Mouse (Mus musculus) thymus, postnatal 10 days (tissue): ENCODE data around the gene Rhog.
A peak's percentile ranks its signal among the peaks of the same experiment; 100 is the strongest.
"Not testable (repeated sequence)": the region's sequence is repeated elsewhere in the genome, so short reads cannot be mapped to it uniquely, and the experiment has no call there.

ENCODE experiments used
- DNase-seq, 2 experiments: peaks; one replicate each; pipeline ENCODE4 v3.0.0; 2021; ENCODE audit warnings: low spot score in 2 of 2

Gene Rhog

DNA sequence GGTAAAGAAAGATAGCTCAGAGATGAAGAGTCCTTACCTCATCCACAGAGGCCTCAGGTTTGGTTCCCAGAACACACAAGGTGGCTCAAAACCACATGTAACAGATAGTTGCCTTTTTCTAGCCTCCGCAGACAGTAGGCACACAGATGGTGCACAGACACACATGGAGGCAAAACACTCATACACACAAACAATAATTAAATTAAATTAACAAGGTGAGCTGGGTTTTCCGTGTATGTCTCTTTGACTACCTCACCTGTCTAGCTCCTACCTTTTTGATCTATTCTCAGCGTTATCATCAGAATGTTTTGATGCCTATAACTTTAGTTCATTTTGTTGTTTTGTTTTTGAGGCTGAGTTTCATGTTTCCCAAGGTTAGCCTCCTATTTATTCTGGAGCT lies at the start of gene Rhog:
Rhog (minus strand) TSS at position 101 of the 400 bp plus-strand sequence.
- DNase-seq = no peak

DNA sequence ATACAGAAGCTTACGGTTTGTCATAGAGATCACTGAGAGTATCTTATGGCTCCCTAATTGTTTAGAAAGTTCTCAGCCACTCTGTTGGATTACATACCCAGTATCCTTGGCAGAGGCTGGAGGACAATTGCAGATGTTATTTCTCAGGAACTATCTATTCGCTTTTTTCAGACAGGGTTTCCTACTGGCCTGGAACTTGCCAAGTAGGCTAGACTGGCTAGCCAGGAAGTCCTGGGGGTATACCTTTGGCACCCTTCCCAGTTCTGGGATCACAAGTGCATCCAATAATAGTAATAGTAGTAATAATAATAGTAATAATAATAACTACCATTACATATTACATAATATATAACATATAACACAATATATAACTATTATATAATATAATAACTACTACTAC lies 49.7 kb upstream of the Rhog start:
- DNase-seq = no peak

DNA sequence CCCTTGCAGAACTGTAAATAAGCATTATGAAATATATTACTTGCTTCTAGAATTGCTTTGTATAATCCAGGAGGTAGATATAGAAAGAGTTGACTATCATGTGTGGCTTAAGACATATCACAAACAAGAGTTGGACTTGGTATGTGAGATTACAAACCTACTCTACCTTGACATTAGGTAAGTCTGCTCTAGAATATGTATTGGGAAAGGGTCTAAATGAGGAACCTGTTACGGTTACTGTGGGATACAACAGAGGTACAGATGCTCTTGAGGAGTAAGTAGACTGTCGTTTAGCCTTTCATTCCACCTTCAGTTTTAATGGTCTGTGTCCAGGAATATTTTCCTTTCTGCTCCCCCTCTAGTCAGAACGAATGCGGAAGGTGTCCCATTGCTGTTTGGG lies 46.6 kb upstream of the Rhog start:
- no peak for DNase-seq

DNA sequence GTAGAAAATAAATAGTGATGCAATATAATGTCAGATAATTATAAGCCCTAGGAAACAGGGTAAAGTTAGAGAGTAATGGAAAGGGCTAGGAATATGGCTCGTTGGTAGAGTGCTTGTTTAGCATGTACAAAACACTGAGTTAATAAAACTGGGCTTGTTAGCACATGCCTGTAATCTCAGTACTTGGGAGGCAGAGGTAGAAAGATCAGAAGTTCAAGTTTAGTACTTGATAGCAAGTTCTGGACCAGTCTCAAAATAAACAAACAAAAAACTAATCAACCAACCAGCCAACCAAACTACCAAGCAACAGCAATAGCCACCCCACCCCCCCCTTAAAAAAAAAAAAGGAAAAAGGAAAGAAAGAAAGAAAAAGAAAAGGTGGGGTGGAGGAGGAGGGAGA lies 44.9 kb upstream of the Rhog start:
- no peak for DNase-seq

DNA sequence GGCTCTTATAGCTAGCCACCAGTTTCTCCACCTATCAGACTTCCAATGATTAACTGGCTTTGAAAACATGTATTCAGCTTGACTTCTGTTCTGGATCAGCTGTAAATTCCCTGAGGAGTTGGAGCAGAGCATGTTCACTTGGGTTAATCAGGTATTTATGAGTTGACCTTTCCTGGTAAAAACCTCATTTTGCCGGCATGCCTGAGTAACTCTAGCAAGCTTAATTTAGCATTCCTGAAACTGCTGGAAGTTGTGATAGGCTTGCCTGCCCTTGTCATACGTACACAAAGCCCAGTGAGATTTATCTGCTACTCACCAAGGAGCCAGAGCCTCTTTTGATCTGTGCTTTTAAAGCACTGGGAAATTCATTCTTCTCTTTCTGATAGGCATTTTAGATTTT lies 37.4 kb upstream of the Rhog start:
- DNase-seq = no peak

DNA sequence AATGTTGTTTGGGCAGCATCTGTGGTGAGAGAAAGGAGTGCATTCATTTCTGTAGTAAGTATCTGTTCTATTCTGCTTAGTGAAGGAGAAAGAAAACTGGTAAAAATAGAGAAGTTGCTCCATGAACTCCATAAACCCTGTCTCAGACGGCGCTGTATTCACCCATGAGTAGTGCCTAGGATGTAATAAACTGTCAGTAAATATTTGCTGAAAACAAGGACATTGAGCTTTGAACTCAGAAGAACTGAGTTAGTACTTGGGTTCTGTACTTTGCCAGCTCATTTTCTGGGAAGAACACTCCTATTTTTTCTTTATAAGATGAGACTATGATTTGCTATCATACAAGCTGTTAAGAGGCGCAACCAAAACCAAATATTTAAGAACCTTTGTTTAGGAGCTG lies 36.4 kb upstream of the Rhog start:
- no peak for DNase-seq

DNA sequence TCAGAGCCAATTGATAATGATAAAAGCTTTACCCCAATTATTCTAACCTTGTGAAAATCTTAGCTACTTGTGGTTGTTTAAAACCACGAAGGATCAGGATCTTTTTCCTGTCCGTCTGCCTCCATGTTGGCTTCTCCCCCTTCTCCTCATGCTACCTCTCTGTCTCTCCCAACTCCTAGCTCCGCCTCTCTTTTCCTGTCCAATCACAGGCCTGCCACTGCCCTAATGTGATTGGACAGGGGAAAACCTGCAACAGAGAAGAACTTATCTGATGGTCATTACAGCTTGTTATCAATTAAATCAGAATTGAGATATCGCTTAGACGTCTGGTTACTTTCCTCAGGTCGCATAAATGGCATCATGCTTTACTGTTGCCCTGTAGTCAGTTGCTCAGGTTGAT lies 33.6 kb upstream of the Rhog start:
- no peak for DNase-seq

DNA sequence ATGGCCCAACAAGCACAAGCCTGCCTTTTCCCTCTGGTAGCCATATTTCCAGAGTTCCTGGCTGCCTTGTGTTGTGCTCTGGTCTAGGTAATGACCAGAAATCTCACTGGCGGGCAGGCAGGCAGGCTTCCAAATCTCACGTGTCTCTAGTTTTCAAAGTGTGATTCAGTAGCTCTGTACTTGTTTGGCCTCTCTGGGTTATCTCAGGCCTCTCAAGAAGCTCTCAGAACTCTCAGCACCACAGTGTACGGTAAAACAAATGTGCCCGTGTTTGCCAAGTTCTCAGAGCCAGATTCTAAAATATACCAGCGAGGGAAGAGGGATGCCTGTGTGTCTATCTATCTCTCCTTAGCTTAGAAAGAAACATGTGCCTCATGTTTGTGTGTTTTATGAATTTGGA lies 26.4 kb upstream of the Rhog start:
- no peak for DNase-seq

DNA sequence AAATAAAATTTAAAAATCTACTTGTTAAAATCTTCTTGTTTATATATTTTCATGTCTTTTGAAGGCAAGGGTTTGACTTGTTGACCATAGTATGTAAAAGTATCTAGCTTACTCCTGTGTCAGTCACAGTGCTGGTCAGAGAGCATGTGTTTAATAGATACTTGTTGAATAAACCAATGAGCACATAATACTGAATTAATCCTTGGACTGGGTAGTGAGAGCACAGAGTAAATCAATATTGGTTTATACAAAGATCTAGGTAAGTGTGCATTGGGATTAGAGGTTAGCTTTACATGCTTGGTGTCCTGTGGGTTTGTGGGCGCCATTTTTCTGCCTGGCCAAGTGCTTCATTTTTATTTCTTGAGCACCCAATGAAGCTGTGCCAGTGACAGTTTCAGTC lies 25.5 kb upstream of the Rhog start:
- DNase-seq = no peak

DNA sequence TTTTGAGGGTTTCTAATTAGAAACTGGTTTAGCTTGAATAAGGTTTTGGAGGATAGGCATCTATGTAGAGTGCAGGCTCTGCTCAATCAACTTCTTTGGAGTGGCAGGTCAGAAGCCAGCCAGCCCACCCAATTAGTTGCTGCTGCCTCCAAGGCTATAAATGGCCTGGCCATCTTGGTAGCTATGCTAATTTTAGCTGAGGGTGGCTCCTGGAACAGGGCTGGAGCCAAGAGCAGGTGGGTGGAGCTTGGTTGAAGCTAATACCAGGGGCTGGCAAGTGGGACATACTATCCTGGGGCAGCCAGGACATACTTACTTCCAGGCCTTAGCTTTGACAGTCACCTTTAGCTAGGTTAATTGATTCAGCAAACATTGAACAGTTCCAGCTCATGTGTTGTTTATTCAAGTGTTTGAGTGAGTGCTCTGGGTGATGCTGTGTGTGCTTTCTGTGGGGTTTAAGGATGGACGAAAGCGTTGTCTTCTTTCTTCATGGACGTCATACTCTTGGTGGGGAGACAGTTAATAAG lies 16.6 kb upstream of the Rhog start:
- DNase-seq = no peak

DNA sequence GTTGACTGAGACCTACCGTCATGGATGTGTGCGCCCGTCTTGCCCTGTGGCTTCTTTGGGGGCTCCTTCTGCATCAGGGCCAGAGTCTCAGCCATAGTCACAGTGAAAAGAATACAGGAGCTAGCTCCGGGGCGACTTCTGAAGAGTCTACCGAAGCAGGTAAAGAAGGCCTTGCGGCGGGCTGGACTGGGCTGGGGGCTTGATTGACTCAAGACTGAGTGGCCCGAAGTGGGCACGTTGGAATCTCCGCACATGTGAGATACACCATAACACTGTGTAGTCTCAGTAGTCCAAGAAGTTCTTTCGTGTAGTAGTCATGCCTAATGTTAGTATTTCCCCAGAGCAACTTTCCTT lies 12.5 kb upstream of the Rhog start:
- peak in 1 of 2 experiments; percentile 26 for DNase-seq

DNA sequence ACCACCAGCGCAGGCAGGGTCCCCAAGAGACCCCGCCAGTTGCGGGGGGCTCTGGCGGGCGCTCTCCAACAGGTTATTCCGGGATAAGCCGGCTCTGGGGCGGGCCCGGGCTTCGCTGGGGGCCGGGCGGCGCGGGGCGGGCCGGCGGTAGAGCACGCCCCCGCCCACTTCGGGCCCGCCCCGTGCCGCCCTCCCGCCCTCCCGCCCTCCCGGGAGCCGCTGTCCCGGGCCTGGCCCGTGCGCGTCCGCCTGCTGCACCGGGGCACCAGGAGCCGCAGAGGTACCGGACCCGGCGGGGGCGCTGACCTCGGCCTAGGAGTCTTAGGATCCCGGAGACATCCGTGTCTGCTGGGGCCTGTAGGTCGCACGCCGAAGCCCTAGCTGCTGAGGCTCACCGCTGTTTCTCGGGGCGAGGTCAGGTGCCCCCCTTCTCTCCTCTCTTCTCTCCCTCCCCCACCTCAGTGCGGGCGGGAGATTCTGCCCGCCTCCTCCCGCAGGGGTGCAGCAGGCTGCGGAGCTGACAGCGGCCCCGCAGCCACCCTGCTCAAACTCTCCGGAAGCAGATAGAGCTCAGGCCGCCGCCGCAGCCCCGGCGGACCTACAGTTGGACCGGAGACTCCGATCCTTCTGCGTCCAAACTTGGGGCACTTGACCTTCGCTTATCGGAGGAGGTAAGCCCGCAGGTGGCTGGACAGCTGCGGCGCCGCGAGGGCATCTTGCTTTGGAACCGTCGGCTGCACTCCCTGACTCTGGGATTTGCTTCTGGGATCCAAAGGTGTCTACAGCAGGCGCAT lies 11.9 kb upstream of the Rhog start, which contains the start of gene Stim1:
Stim1 (plus strand) TSS at position 206 of the 794 bp plus-strand sequence.
- peak; percentile 70 to 78 for DNase-seq

DNA sequence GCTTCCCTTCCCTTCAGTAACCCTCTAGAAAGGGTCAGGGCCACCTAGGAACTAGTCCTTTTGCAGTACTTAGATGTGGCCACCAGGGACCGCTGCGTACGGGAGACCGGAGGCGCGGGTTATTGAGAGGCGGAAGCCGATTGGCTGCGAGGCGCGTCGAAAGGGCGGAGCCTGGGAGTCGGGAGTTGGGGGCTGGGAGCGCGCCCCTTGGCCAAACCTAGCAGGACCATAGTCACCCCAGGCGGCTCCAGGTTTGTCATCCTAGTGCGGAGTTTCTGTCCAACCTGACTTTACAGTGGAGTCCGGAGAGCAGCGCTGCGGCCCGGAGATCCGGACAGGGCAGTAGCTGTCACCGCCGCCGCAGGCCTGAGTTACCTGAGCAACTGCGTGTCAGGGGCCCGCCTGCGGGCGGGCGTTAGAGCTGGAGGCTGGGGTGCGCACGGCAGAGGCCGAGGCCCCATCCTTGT lies 11.3 kb upstream of the Rhog start:
- peak; percentile 95 to 97 for DNase-seq

DNA sequence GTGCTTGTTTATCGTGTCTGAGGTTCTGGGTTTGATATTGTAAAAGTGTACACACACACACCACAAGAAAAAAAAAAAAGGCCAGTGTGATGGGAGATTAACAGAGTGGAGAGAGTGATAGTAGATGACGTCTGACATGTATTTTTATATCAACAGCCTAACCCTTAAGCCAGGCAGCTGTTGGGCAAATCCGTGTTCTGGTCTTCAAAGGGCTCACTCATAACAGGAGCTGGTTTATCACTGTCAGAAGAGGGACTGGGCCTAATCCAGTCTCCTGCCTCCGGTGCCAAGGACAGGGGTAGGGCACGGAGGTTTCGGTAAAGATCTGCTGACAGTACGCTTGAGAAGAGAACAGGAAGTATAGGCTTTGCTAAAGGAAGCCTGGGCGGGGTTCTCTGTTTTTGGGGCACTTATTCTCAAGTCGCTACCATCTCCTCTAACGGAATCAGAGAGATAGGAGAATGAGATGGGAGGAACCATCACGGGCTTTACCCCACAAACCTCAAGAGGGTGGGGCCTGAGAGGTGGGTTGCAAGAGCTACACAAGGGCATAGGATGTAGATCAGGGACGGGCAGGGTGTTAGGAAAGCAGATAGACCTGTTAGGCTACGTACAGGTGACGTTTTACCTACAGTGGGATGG lies 10.7 kb upstream of the Rhog start:
- peak; percentile 74 to 78 for DNase-seq

DNA sequence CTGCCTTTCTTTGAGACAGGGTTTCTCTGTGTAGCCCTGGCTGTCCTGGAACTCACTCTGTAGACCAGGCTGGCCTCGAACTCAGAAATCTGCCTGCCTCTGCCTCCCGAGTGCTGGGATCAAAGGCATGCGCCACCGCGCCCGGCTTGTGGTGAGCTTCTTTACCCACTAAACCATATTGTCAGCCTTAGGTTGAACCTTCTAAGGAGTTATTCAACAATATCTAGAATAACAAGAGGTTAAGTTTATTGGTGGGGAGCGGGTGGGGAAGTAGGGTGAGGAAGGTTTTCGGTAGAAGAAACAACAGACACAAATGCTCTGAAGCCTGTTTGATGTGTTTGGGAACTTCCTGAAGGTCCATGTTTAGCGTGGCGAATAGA lies 10.2 kb upstream of the Rhog start:
- not testable (repeated sequence) for DNase-seq

DNA sequence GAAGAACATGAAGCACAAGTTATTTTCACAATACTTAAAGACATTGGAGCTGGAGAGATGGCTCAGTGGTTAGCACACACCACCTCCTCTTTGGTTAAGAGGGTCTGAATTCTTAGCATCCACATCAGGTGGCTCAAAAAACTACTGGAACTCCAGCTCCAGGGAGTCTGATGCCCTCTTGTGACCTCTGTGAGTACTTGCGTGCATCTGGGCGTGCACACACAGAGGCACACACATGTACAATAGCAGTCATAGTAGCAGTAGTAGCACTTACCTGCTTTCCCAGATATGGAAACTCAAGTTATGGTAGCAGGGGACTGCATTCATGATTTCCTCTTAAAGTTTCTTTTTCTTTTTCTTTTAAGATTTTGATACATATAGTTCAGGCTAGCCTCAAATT lies 7.2 kb upstream of the Rhog start:
- no peak for DNase-seq

DNA sequence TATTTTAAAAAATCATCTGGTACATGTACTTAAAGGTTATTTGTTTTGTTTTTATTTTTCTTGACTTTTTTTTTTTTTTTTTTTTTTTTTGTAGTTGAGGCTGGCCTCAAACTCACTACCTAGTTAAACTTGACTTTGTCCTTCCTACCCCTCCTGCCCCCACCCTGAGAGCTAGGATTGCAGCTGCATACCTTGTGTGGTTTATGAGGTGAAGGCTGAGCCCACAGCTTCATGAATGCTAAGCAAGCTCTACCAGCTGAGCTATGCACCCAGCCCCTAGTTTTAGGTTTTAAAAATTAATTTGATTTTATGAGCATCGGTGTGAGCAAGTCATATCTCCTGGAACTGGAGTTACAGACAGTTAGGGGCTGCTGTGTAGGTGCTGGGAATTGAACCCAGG lies 4.7 kb upstream of the Rhog start:
- DNase-seq = peak in 1 of 2 experiments; percentile 37

DNA sequence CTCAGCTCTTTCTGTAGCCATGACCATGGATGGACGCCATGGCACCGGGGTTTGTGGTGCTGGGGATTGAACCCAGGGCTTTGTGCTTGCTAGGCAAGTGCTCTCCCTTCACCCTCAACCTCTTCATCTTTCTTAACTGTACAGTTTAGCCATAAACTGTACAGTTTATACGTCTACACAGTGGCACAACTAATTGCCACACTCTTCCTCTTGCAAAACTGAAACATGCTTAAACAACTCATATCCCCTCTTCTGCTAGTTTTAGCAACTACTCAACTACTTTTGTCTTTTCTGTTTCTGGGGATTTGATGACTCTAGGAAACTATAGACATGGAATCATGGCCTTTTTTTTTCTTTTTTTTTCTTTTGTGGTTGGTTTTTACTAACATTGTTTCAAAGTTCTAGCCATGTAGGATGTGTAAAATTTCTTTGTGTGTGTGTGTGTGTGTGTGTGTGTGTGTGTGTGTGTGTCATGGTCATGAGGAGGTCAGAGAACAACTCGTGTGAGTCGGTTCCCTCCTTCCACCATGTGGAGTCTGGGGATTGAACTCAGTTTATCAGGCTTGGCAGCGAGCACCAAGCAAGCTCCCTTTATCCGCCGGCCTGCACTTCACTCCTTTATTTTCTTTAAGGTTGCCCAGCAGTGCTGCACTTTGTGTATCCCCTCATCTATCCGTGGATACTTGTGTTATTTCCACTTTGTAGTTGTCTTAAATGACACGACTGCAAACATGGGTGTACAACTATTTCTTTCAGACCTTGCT lies 4.0 kb upstream of the Rhog start:
- no peak for DNase-seq

DNA sequence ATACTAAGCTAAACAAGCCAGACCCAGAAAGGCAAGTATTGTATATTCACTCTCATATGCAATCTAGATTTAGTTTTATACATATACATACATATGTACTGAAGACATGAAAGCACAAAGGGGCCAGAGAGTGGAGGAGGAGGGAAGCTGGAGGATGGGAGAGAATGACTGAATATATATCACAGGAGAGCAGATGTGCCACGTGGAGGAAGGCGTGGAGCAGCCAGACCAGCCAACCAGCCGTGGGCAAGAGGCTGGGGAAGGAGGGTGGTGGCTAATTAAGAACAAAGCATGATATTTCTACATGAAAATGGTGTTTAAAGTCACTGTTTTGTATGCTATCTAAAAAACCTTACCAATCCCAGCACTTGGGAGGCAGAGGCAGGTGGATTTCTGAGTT lies 2.9 kb upstream of the Rhog start:
- no peak for DNase-seq

DNA sequence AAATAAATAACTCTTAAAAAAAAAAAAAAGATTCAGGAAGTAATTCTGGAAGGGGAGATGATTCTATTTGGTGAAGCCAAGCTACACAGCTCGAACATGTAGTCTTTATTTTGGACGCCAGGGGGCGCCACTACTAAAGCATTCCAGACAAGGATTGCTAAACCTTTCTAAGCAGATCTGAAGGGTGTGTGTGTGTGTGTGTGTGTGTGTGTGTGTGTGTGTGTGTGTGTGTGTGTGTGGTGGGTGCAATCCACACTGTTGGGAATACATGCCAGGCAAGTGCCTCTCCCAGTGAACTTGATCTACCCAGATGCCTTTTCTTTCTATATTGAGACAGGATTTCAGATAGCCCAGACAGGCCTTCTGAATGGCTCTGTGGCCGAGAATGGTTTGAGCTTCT lies 2.3 kb upstream of the Rhog start:
- peak; percentile 68 to 89 for DNase-seq

DNA sequence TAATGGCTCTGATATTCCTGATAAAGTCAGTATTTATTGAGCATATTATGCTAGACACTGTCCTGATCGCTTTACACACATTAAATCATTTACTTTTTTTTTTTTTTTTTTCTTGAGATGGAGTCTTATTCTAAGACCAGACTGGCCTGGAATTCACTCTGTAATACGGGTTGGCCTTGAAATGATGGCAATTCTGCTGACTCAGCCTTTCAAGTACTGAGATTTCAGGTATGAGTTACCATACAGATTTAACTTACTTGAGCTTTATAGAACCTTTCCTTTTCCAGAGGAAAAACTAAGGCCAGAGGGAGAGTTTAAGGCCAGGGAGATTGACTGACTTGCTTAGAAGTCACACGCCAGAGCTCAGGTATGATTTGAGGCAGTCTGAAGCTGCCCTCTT lies 782 bp upstream of the Rhog start:
- DNase-seq = no peak

DNA sequence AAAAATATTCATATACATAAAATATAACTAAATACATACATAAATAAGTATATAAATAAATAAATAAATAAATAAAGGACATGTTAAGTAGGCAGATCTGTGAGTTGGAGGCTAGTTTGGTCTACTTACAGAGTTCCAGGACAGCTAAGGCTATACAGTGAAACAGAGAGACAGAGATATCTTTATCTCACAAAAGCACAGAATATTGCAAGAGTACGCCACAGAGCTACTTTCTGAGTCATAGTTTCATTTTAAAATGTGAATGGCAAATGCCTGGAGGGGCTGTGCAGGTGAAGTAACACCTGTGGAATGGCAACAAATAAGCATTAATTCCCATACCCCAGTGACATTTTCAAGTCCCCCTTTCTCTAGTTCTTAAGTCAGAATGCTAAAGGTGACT lies 2.2 kb downstream of the Rhog start:
- no peak for DNase-seq
